20 mouse cellular contexts compared by ENCODE assay signal in genomic region chr2:80465991-80466821, GRCm38 (mm10). TPM values are rescaled to one million over a fixed set of nuclear protein-coding genes. Genes with fewer than 3 reads are reported as not detected.
DNase-seq lines count a peak whose midpoint lies in the region; ATAC-seq and TF ChIP-seq lines count a peak whose summit lies in the region.
"Had no signal": no experiment of that assay in that cellular context is flagged by ENCODE, and none has a peak within 500 bp of the region (broad histone marks: within the 10 kb centered on the region; RNA-seq: fewer than 3 reads in every experiment).

No protein-coding gene starts in this region.

- ATAC-seq in kidney, embryonic 14.5 days (ENCODE audit: low FRiP score, low TSS enrichment) = peak; percentile 64
- ATAC-seq in lung, embryonic 14.5 days (ENCODE audit: insufficient read depth) = 0 out of 2 replicates have a peak, but pooled peaks have one; percentile 21
- ATAC-seq in embryonic facial prominence, embryonic 14.5 days (ENCODE audit: low read depth) = peak; percentile 41
- ATAC-seq in megakaryocyte progenitor cell, adult 5-6 weeks (replicated peaks; ENCODE audit: poor library complexity) = peak; percentile 68
- ATAC-seq: activated CD4-positive, CD25-positive, alpha-beta regulatory T cell, adult 4 months; forebrain, embryonic 13.5 days; forebrain, postnatal 0 days; Patski had no signal

- no peaks in the 10 kb centered on the region for H3K9me3 ChIP-seq in kidney, embryonic 14.5 days (ENCODE audit: control insufficient read depth, low read length)
- H3K9me3 ChIP-seq in lung, embryonic 14.5 days (ENCODE audit: low read depth, low read length) = no peaks in the 10 kb centered on the region
- H3K9me3 ChIP-seq in embryonic facial prominence, embryonic 14.5 days (ENCODE audit: control insufficient read depth, low read length) = no peaks in the 10 kb centered on the region
- H3K9me3 ChIP-seq: forebrain, embryonic 13.5 days; heart, embryonic 12.5 days; hindbrain, embryonic 10.5 days; hindbrain, embryonic 15.5 days had no signal

- no peaks in the 10 kb centered on the region for H3K27me3 ChIP-seq in kidney, embryonic 14.5 days (ENCODE audit: control insufficient read depth, insufficient read depth, low read length)
- no peaks in the 10 kb centered on the region for H3K27me3 ChIP-seq in lung, embryonic 14.5 days (ENCODE audit: insufficient read depth, low read length)
- no peaks in the 10 kb centered on the region for H3K27me3 ChIP-seq in embryonic facial prominence, embryonic 14.5 days (replicated peaks; ENCODE audit: control insufficient read depth, insufficient read depth, low read length)
- H3K27me3 ChIP-seq: CH12.LX; forebrain, embryonic 13.5 days; heart, embryonic 12.5 days; hindbrain, embryonic 15.5 days had no signal

- WGBS in kidney, embryonic 14.5 days = 28% methylated on average over 16 of the region's 16 CpGs
- WGBS in lung, embryonic 14.5 days = 52% methylated on average over 16 of the region's 16 CpGs
- 60% methylated on average over 16 of the region's 16 CpGs for WGBS in embryonic facial prominence, embryonic 14.5 days

- H3K27ac ChIP-seq in kidney, embryonic 14.5 days (ENCODE audit: low read depth, low read length) = peak overlapping the region; percentile 51; the same call in 1 of the 2 replicates
- H3K27ac ChIP-seq in lung, embryonic 14.5 days (ENCODE audit: low read depth) = no peak overlapping the region
- no peak overlapping the region for H3K27ac ChIP-seq in embryonic facial prominence, embryonic 14.5 days (replicated peaks; ENCODE audit: low read depth, low read length)
- H3K27ac ChIP-seq: forebrain, embryonic 13.5 days; hindbrain, embryonic 10.5 days; hindbrain, embryonic 15.5 days had no signal

- H3K9ac ChIP-seq in kidney, embryonic 14.5 days (ENCODE audit: low read depth, low read length) = no peak overlapping the region
- no peak overlapping the region for H3K9ac ChIP-seq in lung, embryonic 14.5 days
- H3K9ac ChIP-seq in embryonic facial prominence, embryonic 14.5 days (ENCODE audit: low read depth, low read length) = no peak overlapping the region
- H3K9ac ChIP-seq: forebrain, embryonic 13.5 days; forebrain, postnatal 0 days; heart, embryonic 12.5 days; hindbrain, embryonic 15.5 days had no signal

- no peaks in the 10 kb centered on the region for H3K36me3 ChIP-seq in kidney, embryonic 14.5 days (ENCODE audit: control insufficient read depth, insufficient read depth, low read length)
- no peaks in the 10 kb centered on the region for H3K36me3 ChIP-seq in lung, embryonic 14.5 days (ENCODE audit: insufficient read depth)
- no peaks in the 10 kb centered on the region for H3K36me3 ChIP-seq in embryonic facial prominence, embryonic 14.5 days (ENCODE audit: control insufficient read depth, insufficient read depth, low read length)
- H3K36me3 ChIP-seq: heart, embryonic 12.5 days; hindbrain, embryonic 10.5 days; hindbrain, embryonic 15.5 days had no signal

- no peak overlapping the region for H3K4me3 ChIP-seq in kidney, embryonic 14.5 days (ENCODE audit: low read length)
- H3K4me3 ChIP-seq in lung, embryonic 14.5 days (ENCODE audit: low read depth, low read length) = no peak overlapping the region
- H3K4me3 ChIP-seq in embryonic facial prominence, embryonic 14.5 days (ENCODE audit: low read depth, low read length) = no peak overlapping the region
- H3K4me3 ChIP-seq: forebrain, embryonic 13.5 days; heart, embryonic 12.5 days; hindbrain, embryonic 10.5 days; hindbrain, embryonic 15.5 days had no signal

- peaks cover 5% of the 10 kb centered on the region; the same call in 1 of the 2 replicates for H3K4me1 ChIP-seq in kidney, embryonic 14.5 days (ENCODE audit: control insufficient read depth, insufficient read depth, low read length)
- H3K4me1 ChIP-seq in lung, embryonic 14.5 days (ENCODE audit: insufficient read depth) = no peaks in the 10 kb centered on the region
- no peaks in the 10 kb centered on the region for H3K4me1 ChIP-seq in embryonic facial prominence, embryonic 14.5 days (ENCODE audit: control insufficient read depth, insufficient read depth, low read length)
- H3K4me1 ChIP-seq: forebrain, embryonic 13.5 days; hindbrain, embryonic 15.5 days had no signal

- no peak for TF ChIP-seq CTCF in lung, embryonic 14.5 days (IDR thresholded peaks at IDR 0.05; ENCODE audit: low read depth)

- DNase-seq in kidney, adult 8-10 months = no peak
- no peak for DNase-seq in lung, embryonic 14.5 days
- no peak for DNase-seq in lung, postnatal 36 days
- DNase-seq in embryonic facial prominence, embryonic 14.5 days (ENCODE audit: low spot score) = peak; percentile 49
- no peak for DNase-seq in spleen, postnatal 10 days (ENCODE audit: low spot score in 2 of 2)
- no peak for DNase-seq in adrenal gland, postnatal 10 days
- DNase-seq: adrenal gland, postnatal 25 days; cerebellum, adult 2 months; cerebellum, postnatal 14 days; forebrain, postnatal 0 days; gastrocnemius, postnatal 14 days had no signal

- no peak overlapping the region; the same call in 1 of the 2 replicates for H3K4me2 ChIP-seq in kidney, embryonic 14.5 days (replicated peaks; ENCODE audit: low read depth, low read length)
- no peak overlapping the region for H3K4me2 ChIP-seq in lung, embryonic 14.5 days
- no peak overlapping the region for H3K4me2 ChIP-seq in embryonic facial prominence, embryonic 14.5 days (ENCODE audit: low read depth, low read length)
- H3K4me2 ChIP-seq: forebrain, embryonic 13.5 days; heart, embryonic 12.5 days; hindbrain, embryonic 15.5 days had no signal

RNA-seq across cellular contexts. Expression of gene Frzb, which starts 18.8 kb away (rescaled TPM):
- polyA plus RNA-seq in kidney, embryonic 14.5 days (2014; fragmentation: Nextera tagmentation; extraction: Ambion mirVana) = 11.4 and 21.9 TPM in 2 replicates
- polyA plus RNA-seq in lung, embryonic 14.5 days (2014; fragmentation: Nextera tagmentation; extraction: Ambion mirVana) = 0.65 and 0.88 TPM in 2 replicates
- polyA plus RNA-seq in embryonic facial prominence, embryonic 14.5 days (2014; fragmentation: Nextera tagmentation; extraction: Ambion mirVana) = 22.3 and 23.5 TPM in 2 replicates
- total RNA-seq in megakaryocyte progenitor cell, adult 5-6 weeks (2015) = not detected in 2 replicates
- not detected in 2 replicates for total RNA-seq in megakaryocyte progenitor cell, adult 5-6 weeks (2017)
- total RNA-seq in adrenal gland, postnatal 10 days (2021) = 10 to 100 TPM; 56.8 to 63.0 TPM
- total RNA-seq: CH12.LX had no signal
- polyA plus RNA-seq: activated CD4-positive, CD25-positive, alpha-beta regulatory T cell, adult 4 months had no signal
